Mouse (Mus musculus): ENCODE results near the gene Sgsm1.

- no peak for TF ChIP-seq CTCF (IDR thresholded peaks at IDR 0.05; ENCODE audit: borderline replicate concordance, insufficient read depth, low read depth, low read length)
- TF ChIP-seq POLR2A (IDR thresholded peaks at IDR 0.05; ENCODE audit: borderline replicate concordance, insufficient read depth, low read length): no peak
Observed at GRCm38 (mm10) chr5:113209898-113210297, 100.7 kb downstream of the Sgsm1 start.

Data from cerebellum, adult 2 months (tissue).